Mouse (Mus musculus) liver, adult 2 months (tissue): ENCODE measurements around the gene Ttll8.

Experiments used
- CTCF ChIP-seq: fragments of 200-500 bp; IDR thresholded peaks from 2 replicates; pipeline ENCODE4 v1.5.1; 2011; ENCODE audit warnings: low read depth, low read length, control low read depth
- POLR2A ChIP-seq: fragments of 200-500 bp; IDR thresholded peaks from 2 replicates; pipeline ENCODE4 v1.6.1; 2011; ENCODE audit warnings: low read length, control low read depth; ENCODE audit not compliant: insufficient read depth; ENCODE audit errors: extremely low read depth

GRCm38 (mm10) chr15:88934141-88934540 is 20.1 kb downstream of the Ttll8 start:
- peak; percentile 17; the same call in 1 of the 2 replicates for TF ChIP-seq CTCF
- TF ChIP-seq POLR2A = no peak
